Mouse (Mus musculus) E14TG2a.4 (cell line): ENCODE data around the gene Cadm1.

Source experiments
- H3K27me3 ChIP-seq: 2 replicates; pipeline ENCODE4 v1.6.1; 2014; ENCODE audit warnings: low read length, control low read depth; ENCODE audit not compliant: insufficient read depth
- H3K36me3 ChIP-seq: 2 replicates; pipeline ENCODE4 v1.6.1; 2014; ENCODE audit warnings: low read length, control low read depth; ENCODE audit not compliant: insufficient read depth
- H3K4me1 ChIP-seq: replicated peaks from 2 replicates; pipeline ENCODE4 v1.6.1; 2014; ENCODE audit warnings: low read depth, low read length, control low read depth
- H3K4me3 ChIP-seq: replicated peaks from 2 replicates; pipeline ENCODE4 v1.5.1; 2014; ENCODE audit warnings: mild to moderate bottlenecking, low read length
- H3K9me3 ChIP-seq: 2 replicates; pipeline ENCODE4 v1.6.1; 2014; ENCODE audit warnings: low read length, control low read depth
- CTCF ChIP-seq: conservative IDR thresholded peaks from 2 replicates; pipeline ENCODE4 v1.5.1; 2014; ENCODE audit warnings: low read length
- NANOG ChIP-seq: IDR thresholded peaks from 2 replicates; pipeline ENCODE4 v1.6.1; 2014; ENCODE audit warnings: borderline replicate concordance, low read length, mixed read lengths
- POU5F1 ChIP-seq: IDR thresholded peaks from 2 replicates; pipeline ENCODE4 v1.6.1; 2014; ENCODE audit warnings: low read length, borderline replicate concordance

Cadm1 gene

DNA sequence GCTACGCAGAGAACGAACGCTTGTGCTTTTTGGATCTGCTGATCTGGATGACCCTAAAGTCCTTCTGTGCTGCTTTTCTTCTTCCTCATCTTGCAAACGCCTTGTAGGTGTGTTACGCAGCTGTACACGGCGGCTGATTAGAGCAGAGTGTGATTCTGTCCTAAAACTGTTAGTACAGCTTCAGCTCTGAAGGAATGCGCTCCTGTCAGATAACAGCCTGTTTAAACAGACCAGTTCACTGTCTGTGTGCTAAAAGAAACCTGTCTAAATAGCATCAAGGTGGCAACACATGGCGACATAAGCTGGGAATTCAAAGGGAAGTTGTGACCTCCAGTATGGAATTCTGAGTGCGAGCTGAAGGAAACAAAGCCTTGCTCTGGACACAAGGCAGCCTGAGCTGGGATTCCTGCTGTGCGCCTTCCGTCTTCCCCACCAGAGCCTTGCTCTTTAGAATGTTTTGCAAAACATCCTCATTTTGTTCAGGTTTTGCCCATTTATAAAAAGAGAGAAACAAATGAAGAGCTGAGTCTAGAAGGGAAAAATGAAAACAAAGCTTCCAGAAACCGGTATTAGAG lies 273.6 kb downstream of the Cadm1 start:
- TF ChIP-seq NANOG: peak; percentile 85
- no peak for TF ChIP-seq CTCF
- no peak for TF ChIP-seq POU5F1
- H3K27me3 ChIP-seq: no peaks in the 10 kb centered on the region
- peaks cover 51% of the 10 kb centered on the region for H3K4me1 ChIP-seq
- 0 out of 2 replicates have a peak overlapping the region, but pooled peaks have one; percentile 13 for H3K4me3 ChIP-seq
- H3K9me3 ChIP-seq: no peaks in the 10 kb centered on the region
- peaks cover 12% of the 10 kb centered on the region for H3K36me3 ChIP-seq

GRCm38 (mm10) chr9:47805658-47806057 lies 275.7 kb downstream of the Cadm1 start:
- Histone ChIP-seq H3K9me3 (no peaks in the 10 kb centered on the region), H3K36me3 (peaks cover 6% of the 10 kb centered on the region), H3K4me1 (peaks cover 42% of the 10 kb centered on the region), H3K27me3 (no peaks in the 10 kb centered on the region), H3K4me3 (no peak overlapping the region)
- TF ChIP-seq NANOG: no peak
- no peak for TF ChIP-seq CTCF
- TF ChIP-seq POU5F1: no peak

DNA sequence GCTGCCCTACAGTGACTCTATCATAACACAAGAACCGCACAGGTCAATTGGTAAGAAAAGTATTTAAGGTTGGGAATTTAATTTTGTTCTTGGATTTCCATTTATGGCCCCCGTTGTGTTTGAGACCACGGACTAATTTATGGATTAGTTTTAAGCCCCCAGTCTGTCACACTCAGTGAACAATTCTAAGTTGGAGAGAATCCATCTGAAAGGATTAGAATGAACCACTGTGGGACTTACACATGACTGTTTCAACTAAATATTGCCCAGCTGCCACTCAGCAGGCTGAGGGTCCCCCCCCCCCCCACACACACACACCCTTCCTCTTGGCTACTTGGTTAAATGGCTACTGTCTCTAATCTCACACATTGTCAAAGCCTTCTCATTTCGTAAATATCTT lies 295.7 kb downstream of the Cadm1 start:
- no peak overlapping the region for H3K4me3 ChIP-seq
- H3K4me1 ChIP-seq: peaks cover 28% of the 10 kb centered on the region
- no peaks in the 10 kb centered on the region for H3K9me3 ChIP-seq
- no peaks in the 10 kb centered on the region for H3K27me3 ChIP-seq
- TF ChIP-seq CTCF (no peak), NANOG (no peak), POU5F1 (no peak)
- H3K36me3 ChIP-seq: 0 out of 2 replicates have a peak, but pooled peaks cover 4% of the 10 kb centered on the region

GRCm38 (mm10) chr9:47828762-47829161 lies 298.8 kb downstream of the Cadm1 start:
- H3K4me1 ChIP-seq: peaks cover 37% of the 10 kb centered on the region
- H3K36me3 ChIP-seq: 0 out of 2 replicates have a peak, but pooled peaks cover 4% of the 10 kb centered on the region
- H3K4me3 ChIP-seq: no peak overlapping the region
- TF ChIP-seq CTCF: no peak
- no peak for TF ChIP-seq POU5F1
- TF ChIP-seq NANOG: peak; percentile 37; the same call in 1 of the 2 replicates
- H3K27me3 ChIP-seq: no peaks in the 10 kb centered on the region
- H3K9me3 ChIP-seq: no peaks in the 10 kb centered on the region

- H3K9me3 ChIP-seq: no peaks in the 10 kb centered on the region
- TF ChIP-seq NANOG: no peak
- TF ChIP-seq CTCF: no peak
- no peak for TF ChIP-seq POU5F1
- no peak overlapping the region for H3K4me3 ChIP-seq
- no peaks in the 10 kb centered on the region for H3K27me3 ChIP-seq
- H3K36me3 ChIP-seq: 0 out of 2 replicates have a peak, but pooled peaks cover 4% of the 10 kb centered on the region
- H3K4me1 ChIP-seq: peaks cover 37% of the 10 kb centered on the region
These were observed 299.2 kb downstream of the Cadm1 start for GRCm38 (mm10) chr9:47829204-47829603.

- no peak for TF ChIP-seq POU5F1
- TF ChIP-seq CTCF: no peak
- TF ChIP-seq NANOG: no peak
- Histone ChIP-seq H3K27me3 (no peaks in the 10 kb centered on the region), H3K9me3 (no peaks in the 10 kb centered on the region), H3K4me1 (peaks cover 37% of the 10 kb centered on the region), H3K4me3 (no peak overlapping the region), H3K36me3 (0 out of 2 replicates have a peak, but pooled peaks cover 4% of the 10 kb centered on the region)
These were observed 299.9 kb downstream of the Cadm1 start for GRCm38 (mm10) chr9:47829846-47830245.

GRCm38 (mm10) chr9:47831412-47831811 lies 301.4 kb downstream of the Cadm1 start:
- no peaks in the 10 kb centered on the region for H3K9me3 ChIP-seq
- 0 out of 2 replicates have a peak, but pooled peaks cover 4% of the 10 kb centered on the region for H3K36me3 ChIP-seq

DNA sequence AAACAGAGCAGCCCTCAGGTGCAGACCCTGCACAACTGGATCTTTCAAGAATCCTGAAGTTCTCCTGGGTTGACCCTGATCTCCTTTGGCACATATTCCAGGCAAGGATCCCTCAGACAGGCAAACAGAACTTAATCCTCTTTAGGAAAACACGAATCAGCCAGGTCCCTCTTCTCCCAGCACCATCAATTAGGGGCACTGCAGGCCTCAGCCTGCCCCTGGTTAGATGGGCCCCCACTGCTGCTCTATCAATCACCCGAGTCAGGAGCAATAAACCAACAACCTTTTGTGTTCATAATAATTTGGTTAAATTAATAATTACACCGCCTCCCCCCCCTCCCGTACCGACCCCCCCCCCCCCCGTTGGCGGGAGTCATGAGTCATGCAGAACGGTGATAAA lies 308.2 kb downstream of the Cadm1 start:
- Histone ChIP-seq H3K9me3 (no peaks in the 10 kb centered on the region), H3K27me3 (peaks cover 6% of the 10 kb centered on the region; the same call in 1 of the 2 replicates), H3K4me3 (no peak overlapping the region), H3K4me1 (peaks cover 18% of the 10 kb centered on the region), H3K36me3 (peaks cover 6% of the 10 kb centered on the region; the same call in 1 of the 2 replicates)
- TF ChIP-seq CTCF: no peak
- TF ChIP-seq POU5F1: no peak
- TF ChIP-seq NANOG: no peak

More at GRCm38 (mm10) chr9:47831412-47831811, 301.4 kb downstream of the Cadm1 start:
- peaks cover 37% of the 10 kb centered on the region for H3K4me1 ChIP-seq
- no peak overlapping the region for H3K4me3 ChIP-seq
- TF ChIP-seq POU5F1: no peak
- no peak for TF ChIP-seq NANOG
- TF ChIP-seq CTCF: no peak
- no peaks in the 10 kb centered on the region for H3K27me3 ChIP-seq
